Mouse (Mus musculus) common myeloid progenitor, adult 5-6 weeks (primary cell): Measurements from ENCODE around the gene Zfp948. TPM values are rescaled to one million over a fixed set of nuclear protein-coding genes. Genes with fewer than 3 reads are reported as not detected.
"Not testable (repeated sequence)": the region's sequence is repeated elsewhere in the genome, so short reads cannot be mapped to it uniquely, and the experiment has no call there.

ENCODE experiments used
- ATAC-seq: replicated peaks from 2 replicates; pipeline ENCODE4 v1.8.0; 2016; ENCODE audit warnings: low read depth, mild to moderate bottlenecking, moderate TSS enrichment, inconsistent platforms; ENCODE audit not compliant: poor library complexity, severe bottlenecking
- total RNA-seq: library from RNA; stranded (forward); fragments of 200-1000, 187-1606 nt; gene quantifications from 2 replicates; pipeline ENCODE4 v1.2.3, GENCODE M21; 2017

The Zfp948 gene
- total RNA-seq, 1 experiment from 2014 or later: 5.2 TPM

DNA sequence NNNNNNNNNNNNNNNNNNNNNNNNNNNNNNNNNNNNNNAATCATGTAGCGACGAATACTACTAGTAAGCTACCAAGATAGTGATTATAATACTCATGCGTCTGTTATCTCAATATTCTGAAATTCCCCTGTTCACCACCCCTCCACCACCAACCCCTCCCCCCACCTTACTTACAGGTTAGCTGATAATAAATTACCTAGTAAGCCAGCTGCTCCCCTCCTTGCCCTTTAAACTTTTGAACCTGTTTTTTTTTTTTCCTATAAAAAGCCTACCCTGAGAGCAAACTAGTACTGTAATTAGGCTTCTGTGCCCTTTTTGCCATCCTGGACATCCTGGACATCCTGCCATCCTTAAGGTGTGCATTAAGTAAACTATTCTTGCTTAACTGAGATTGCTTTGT lies 56.8 kb downstream of the Zfp948 start:
- no peak for ATAC-seq

DNA sequence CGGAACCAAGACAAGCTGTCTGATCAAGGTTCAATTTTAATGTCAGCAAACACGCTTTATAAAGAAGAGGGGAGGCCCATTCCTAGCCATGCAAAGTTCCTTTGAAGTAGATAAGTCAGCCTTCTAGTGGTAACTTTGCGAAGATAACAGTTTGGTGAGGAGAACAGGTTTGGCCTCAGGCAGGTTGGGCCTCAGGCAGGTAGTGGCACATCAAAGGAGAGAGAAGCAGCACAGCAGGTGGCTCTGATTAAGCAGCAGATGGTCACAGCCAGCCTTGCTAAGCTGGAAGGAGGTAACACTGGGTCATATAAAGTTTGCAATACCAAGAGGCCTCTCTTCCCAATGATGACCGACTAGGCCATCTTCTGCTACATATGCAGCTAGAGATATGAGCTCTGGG lies 69.0 kb downstream of the Zfp948 start:
- ATAC-seq: not testable (repeated sequence)

Other genes starting within 250 kb of the Zfp948 start
- 13.7 and 16.6 TPM in 2 replicates for gene Zfp677, start 183.3 kb upstream of the Zfp948 start, total RNA-seq
- gene Zfp54, start 143.8 kb upstream of the Zfp948 start, total RNA-seq: 5.9 and 6.3 TPM in 2 replicates
- 14.8 and 15.7 TPM in 2 replicates for gene Zfp51, start 116.6 kb upstream of the Zfp948 start, total RNA-seq
- 9.1 and 14.6 TPM in 2 replicates for gene Zfp53, start 78.0 kb upstream of the Zfp948 start, total RNA-seq
- 39.2 and 47.4 TPM in 2 replicates for gene Zfp52, start 31.5 kb upstream of the Zfp948 start, total RNA-seq
- 4.7 and 6.5 TPM in 2 replicates for gene Zfp983, start 83.6 kb downstream of the Zfp948 start, total RNA-seq
- 26.4 TPM in 1 of 2 replicates, not detected in the other for gene Gm10226, start 124.9 kb downstream of the Zfp948 start, total RNA-seq
- 10.9 and 13.4 TPM in 2 replicates for gene Zfp760, start 140.7 kb downstream of the Zfp948 start, total RNA-seq
- 5.8 and 8.6 TPM in 2 replicates for gene Zfp229, start 163.8 kb downstream of the Zfp948 start, total RNA-seq